Mouse (Mus musculus) ES-E14 (cell line): ENCODE measurements around the gene Med15. TPM values are rescaled to one million over a fixed set of nuclear protein-coding genes. Genes with fewer than 3 reads are reported as not detected.
"Not testable (repeated sequence)": the region's sequence is repeated elsewhere in the genome, so short reads cannot be mapped to it uniquely, and the experiment has no call there.

Experiments used
- DNase-seq: peaks from one replicate; pipeline ENCODE4 v3.0.0-alpha.2; 2013; ENCODE audit warnings: low read depth, low spot score
- H3K27ac ChIP-seq: 2 replicates; pipeline ENCODE4 v1.5.1; 2012; ENCODE audit warnings: low read depth, mild to moderate bottlenecking, low read length, moderate library complexity, mixed read lengths; ENCODE audit not compliant: poor library complexity, insufficient read depth, severe bottlenecking
- H3K36me3 ChIP-seq: 2 replicates; pipeline ENCODE4 v1.6.1; 2012; ENCODE audit warnings: mild to moderate bottlenecking, low read length, moderate library complexity, mixed read lengths; ENCODE audit not compliant: control insufficient read depth, poor library complexity, insufficient read depth, severe bottlenecking
- H3K4me1 ChIP-seq, 2 experiments: fragments of 150-350 bp in 1 of 2; sonication (generic) in 1 of 2; 2 replicates each; pipeline ENCODE4 v1.6.1; 2012; ENCODE audit warnings: low read length in 2 of 2, mild to moderate bottlenecking in 1 of 2, mixed read lengths in 1 of 2; ENCODE audit not compliant: control insufficient read depth in 2 of 2, insufficient read depth in 2 of 2, poor library complexity in 1 of 2
- H3K4me3 ChIP-seq, 2 experiments: fragments of 150-350 bp in 1 of 2; sonication (generic) in 1 of 2; 2 replicates each; pipeline ENCODE4 v1.5.1; 2012; ENCODE audit warnings: low read length in 2 of 2, low read depth in 1 of 2, mild to moderate bottlenecking in 1 of 2, mixed read lengths in 1 of 2; ENCODE audit not compliant: insufficient read depth in 1 of 2, poor library complexity in 1 of 2, severe bottlenecking in 1 of 2
- H3K9ac ChIP-seq: 2 replicates; pipeline ENCODE4 v1.6.1; 2012; ENCODE audit warnings: low read depth, mild to moderate bottlenecking, low read length, mixed read lengths; ENCODE audit not compliant: poor library complexity, insufficient read depth, severe bottlenecking
- H3K9me3 ChIP-seq: fragments of 150-350 bp; sonication (generic); 2 replicates; pipeline ENCODE4 v1.6.1; 2012; ENCODE audit warnings: low read depth, mild to moderate bottlenecking, low read length; ENCODE audit not compliant: control insufficient read depth, insufficient read depth
- CHD2 ChIP-seq: IDR thresholded peaks from 2 replicates; pipeline ENCODE4 v1.6.1; 2014; ENCODE audit warnings: mild to moderate bottlenecking, low read depth, low read length, inconsistent platforms
- HCFC1 ChIP-seq: IDR thresholded peaks from 2 replicates; pipeline ENCODE4 v1.6.1; 2012; ENCODE audit warnings: low read length, inconsistent platforms, borderline replicate concordance; ENCODE audit not compliant: insufficient read depth
- MAFK ChIP-seq: IDR thresholded peaks from 2 replicates; pipeline ENCODE4 v1.6.1; 2014; ENCODE audit warnings: mild to moderate bottlenecking, low read depth, low read length, inconsistent platforms; ENCODE audit not compliant: insufficient read depth
- ZC3H11A ChIP-seq: IDR thresholded peaks from 2 replicates; pipeline ENCODE4 v1.6.1; 2012; ENCODE audit warnings: low read depth, mild to moderate bottlenecking, inconsistent platforms, low read length, borderline replicate concordance
- ZNF384 ChIP-seq: IDR thresholded peaks from 2 replicates; pipeline ENCODE4 v1.6.1; 2012; ENCODE audit warnings: low read depth, low read length, inconsistent platforms
- in situ Hi-C, 2 experiments: fragments of 600-800 bp; cut with MboI; formaldehyde crosslinking; loops; one replicate each; pipeline ENCODE4 v1.15.1; 2025; ENCODE audit warnings: low sequenced_read_pairs in 2 of 2, inconsistent platforms in 1 of 2; ENCODE audit not compliant: unreplicated experiment in 2 of 2
- total RNA-seq: library from RNA; depleted of rRNA; stranded (reverse); fragments of 300-350 nt; gene quantifications from 2 replicates; pipeline ENCODE4 v1.2.3, GENCODE M21; 2012

The Med15 gene
- total RNA-seq, 1 experiment, result 32.7 TPM

DNA sequence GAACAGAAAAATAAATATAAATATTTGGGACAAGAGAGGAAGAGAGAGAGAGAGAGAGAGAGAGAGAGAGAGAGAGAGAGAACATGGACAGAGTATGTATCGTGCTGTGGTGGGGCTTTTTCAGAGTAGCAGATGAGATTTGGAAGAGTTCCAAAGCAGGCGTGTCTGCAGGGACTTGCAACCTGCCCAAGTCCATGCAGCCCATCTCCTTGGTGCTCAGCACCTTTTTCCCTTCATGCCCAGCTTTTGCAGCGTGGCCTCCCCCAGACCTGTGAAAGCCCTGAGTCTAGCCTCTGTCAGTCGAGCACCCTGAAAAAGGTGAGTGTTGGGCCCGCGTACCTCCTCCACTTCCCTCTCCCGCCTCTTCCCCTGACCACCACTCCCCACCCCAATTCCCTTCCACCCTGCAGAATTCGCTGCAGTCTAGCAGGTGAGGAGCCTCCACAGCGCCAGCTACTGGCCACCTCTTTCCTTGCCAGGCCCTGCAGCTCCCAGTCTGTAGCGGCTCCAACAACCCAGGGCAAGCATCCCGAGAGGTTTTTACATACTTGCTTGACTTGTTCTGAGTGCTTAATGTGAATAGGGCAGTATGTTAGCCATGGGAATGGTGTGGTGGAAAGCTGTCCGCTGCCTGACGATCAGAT lies 114.6 kb downstream of the Med15 start:
- peaks cover 5% of the 10 kb centered on the region; the same call in 1 of the 2 replicates for H3K36me3 ChIP-seq
- H3K9ac ChIP-seq, result peak overlapping the region; percentile 73
- H3K4me1 ChIP-seq, result peaks cover 0 to 9% of the 10 kb centered on the region in 2 experiments; a peak in 2 of 4 replicates
- TF ChIP-seq ZC3H11A (no peak), HCFC1 (0 out of 2 replicates have a peak, but pooled peaks have one; percentile 59)
- DNase-seq, result peak; percentile 82
- H3K27ac ChIP-seq, result no peak overlapping the region; the same call in 1 of the 2 replicates
- no peaks in the 10 kb centered on the region for H3K9me3 ChIP-seq
- H3K4me3 ChIP-seq, result peak overlapping the region; percentile 54 to 61
- in situ Hi-C loops, result no loop called here

DNA sequence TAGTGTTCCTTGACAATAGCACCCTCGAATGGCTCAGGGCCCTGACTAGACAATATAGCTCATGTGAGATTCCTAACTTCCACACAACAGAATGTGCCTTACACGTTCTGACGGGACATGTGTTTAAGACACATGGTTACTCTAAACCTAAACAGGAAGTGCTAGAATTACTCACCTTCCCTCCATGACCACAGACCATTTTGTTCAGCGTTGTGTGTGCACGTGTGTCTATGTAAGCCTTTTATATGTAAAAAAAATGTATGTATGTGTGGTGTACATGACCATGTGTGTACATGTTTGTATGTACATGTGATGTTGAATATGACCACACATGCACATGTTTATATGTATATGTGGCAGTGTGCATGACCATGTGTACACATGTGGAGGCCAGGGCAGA lies 116.5 kb downstream of the Med15 start:
- H3K4me1 ChIP-seq, result peaks cover 0 to 9% of the 10 kb centered on the region in 2 experiments; a peak in 2 of 4 replicates
- H3K36me3 ChIP-seq, result no peaks in the 10 kb centered on the region
- DNase-seq, result no peak
- H3K9me3 ChIP-seq, result no peaks in the 10 kb centered on the region
- no peak overlapping the region for H3K27ac ChIP-seq
- in situ Hi-C loops, result no loop called here
- TF ChIP-seq MAFK, result no peak
- no peak for TF ChIP-seq ZNF384
- TF ChIP-seq ZC3H11A, result no peak
- TF ChIP-seq CHD2, result no peak
- no peak for TF ChIP-seq HCFC1
- H3K9ac ChIP-seq, result no peak overlapping the region
- no peak overlapping the region for H3K4me3 ChIP-seq

DNA sequence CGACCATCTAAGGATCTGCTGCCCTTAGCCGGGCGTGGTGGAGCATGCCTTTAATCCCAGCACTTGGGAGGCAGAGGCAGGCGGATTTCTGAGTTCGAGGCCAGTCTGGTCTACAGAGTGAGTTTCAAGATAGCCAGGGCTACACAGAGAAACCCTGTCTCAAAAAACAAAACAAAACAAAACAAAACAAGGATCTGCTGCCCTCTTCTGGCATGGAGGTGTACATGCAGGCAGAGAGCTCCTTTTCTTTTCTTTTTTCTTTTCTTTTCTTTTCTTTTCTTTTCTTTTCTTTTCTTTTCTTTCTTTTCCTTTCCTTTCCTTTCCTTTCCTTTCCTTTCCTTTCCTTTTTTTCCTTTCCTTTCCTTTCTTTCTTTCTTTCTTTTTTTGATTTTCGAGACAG lies 118.0 kb downstream of the Med15 start:
- H3K9me3 ChIP-seq, H3K36me3 ChIP-seq, H3K4me3 ChIP-seq, H3K27ac ChIP-seq, H3K9ac ChIP-seq, in situ Hi-C loops, DNase-seq, H3K4me1 ChIP-seq: not testable (repeated sequence)

DNA sequence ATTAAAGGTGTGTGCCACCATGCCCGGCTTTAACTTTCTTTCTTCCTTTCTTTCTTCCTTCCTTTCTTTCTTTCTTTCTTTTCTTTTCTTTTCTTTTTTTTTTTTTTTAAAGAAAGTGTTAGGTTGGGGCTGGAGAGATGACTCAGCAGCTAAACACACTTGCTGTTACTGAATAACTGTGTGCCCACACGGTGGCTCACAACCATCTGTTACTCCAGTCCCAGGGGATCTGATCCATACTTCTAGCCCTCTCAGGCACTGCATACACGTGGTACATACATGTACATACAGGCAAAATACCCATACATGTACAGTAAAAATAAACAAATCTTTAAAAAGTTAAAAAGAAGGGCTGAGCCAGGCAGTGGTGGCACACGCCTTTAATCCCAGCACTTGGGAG lies 121.3 kb downstream of the Med15 start:
- Histone ChIP-seq H3K4me1 (no peaks in the 10 kb centered on the region), H3K27ac (no peak overlapping the region), H3K9ac (no peak overlapping the region), H3K9me3 (no peaks in the 10 kb centered on the region), H3K4me3 (no peak overlapping the region), H3K36me3 (no peaks in the 10 kb centered on the region)
- TF ChIP-seq MAFK (no peak), HCFC1 (no peak), ZC3H11A (no peak)
- in situ Hi-C loops, result no loop called here
- DNase-seq, result no peak

DNA sequence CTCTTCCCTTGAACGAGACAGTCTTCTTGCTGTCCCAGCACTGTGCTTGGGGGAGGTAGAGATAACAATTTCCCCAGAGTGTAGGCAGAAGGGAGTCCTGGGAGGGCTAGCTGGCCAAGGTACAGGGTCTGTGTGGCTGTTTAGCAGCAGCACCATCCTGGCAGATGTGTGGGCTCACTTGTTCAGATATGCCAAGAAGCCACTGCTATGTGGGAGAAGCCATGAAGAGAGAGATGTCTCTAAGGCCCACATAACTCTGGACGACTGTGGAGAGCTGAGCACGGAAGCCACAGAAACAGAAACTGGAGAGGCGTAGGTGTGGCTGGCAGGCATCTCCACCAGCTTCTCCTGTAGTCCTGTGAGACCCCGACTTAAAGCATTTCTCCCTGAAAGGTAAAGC lies 127.0 kb downstream of the Med15 start:
- TF ChIP-seq CHD2, result no peak
- TF ChIP-seq MAFK, result no peak
- no peak for TF ChIP-seq ZNF384
- no peak for TF ChIP-seq ZC3H11A
- TF ChIP-seq HCFC1, result no peak
- H3K9ac ChIP-seq, result no peak overlapping the region
- H3K4me3 ChIP-seq, result no peak overlapping the region
- no peaks in the 10 kb centered on the region for H3K36me3 ChIP-seq
- in situ Hi-C loops, result no loop called here
- no peaks in the 10 kb centered on the region for H3K9me3 ChIP-seq
- H3K4me1 ChIP-seq, result no peaks in the 10 kb centered on the region
- no peak overlapping the region for H3K27ac ChIP-seq
- DNase-seq, result no peak
